Mouse (Mus musculus) lung, postnatal 36 days (tissue): ENCODE results near the gene 4930550L24Rik.

Experiments
- DNase-seq: peaks from one replicate; pipeline ENCODE4 v3.0.0; 2022; ENCODE audit warnings: mixed read lengths

The 4930550L24Rik gene

GRCm38 (mm10) chrX:58909060-58909459, at the start of gene 4930550L24Rik:
Gene 4930550L24Rik (plus strand): TSS chrX:58909360.
- DNase-seq, result no peak

- DNase-seq, result no peak
Measured at GRCm38 (mm10) chrX:58900753-58901152, 8.4 kb upstream of the 4930550L24Rik start.

GRCm38 (mm10) chrX:58967969-58968368, 58.8 kb downstream of the 4930550L24Rik start:
- no peak for DNase-seq
